Mouse (Mus musculus): Measurements from ENCODE around the gene Il4ra. TPM values are rescaled to one million over a fixed set of nuclear protein-coding genes. Genes with fewer than 3 reads are reported as not detected.

Gene Il4ra
- total and polyA plus RNA-seq, 3 experiments = 18.2 to 27.4 (median 26.4) TPM

DNA sequence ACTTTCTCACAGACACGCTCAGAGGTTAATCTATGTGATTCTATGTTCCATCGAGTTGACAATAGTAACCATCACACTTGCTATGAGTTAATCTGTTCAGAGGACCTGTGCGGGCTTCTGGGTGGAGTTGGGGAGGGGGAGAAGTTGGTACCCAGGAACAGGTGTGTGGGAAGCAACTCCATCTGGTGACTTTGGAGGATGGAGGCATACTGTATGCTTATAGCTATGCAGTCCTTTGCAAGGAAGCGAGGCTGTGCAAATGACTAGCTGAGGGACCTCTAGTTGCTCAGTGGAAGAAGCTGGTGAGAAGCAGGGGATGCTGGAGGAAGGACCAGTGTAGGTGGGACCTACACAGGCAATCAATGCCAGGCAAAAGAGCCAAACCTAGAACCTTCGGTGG, 47.3 kb upstream of the Il4ra start:
- Histone ChIP-seq H3K27me3 (replicated peaks) (no peaks in the 10 kb centered on the region), H3K4me1 (ENCODE audit: control insufficient read depth in 1 of 2, insufficient read depth in 2 of 2) (peaks cover 4 to 28% of the 10 kb centered on the region in 2 experiments; a peak in 2 of 4 replicates), H3K79me2 (replicated peaks; ENCODE audit: control insufficient read depth, extremely low read depth, insufficient read depth, poor library complexity, severe bottlenecking) (no peaks in the 10 kb centered on the region), H3K36me3 (replicated peaks in 1 of 2; ENCODE audit: control insufficient read depth in 1 of 2, insufficient read depth in 1 of 2, low read length in 1 of 2) (no peaks in the 10 kb centered on the region), H3K9ac (ENCODE audit: insufficient read depth, low read depth) (no peak overlapping the region), H3K4me3 (replicated peaks in 1 of 3; ENCODE audit: low read depth in 2 of 3, low read length in 2 of 3, poor library complexity in 1 of 3) (no peak overlapping the region), H3K27ac (ENCODE audit: insufficient read depth, low read depth) (no peak overlapping the region), H3K9me3 (replicated peaks; ENCODE audit: low read length) (no peaks in the 10 kb centered on the region), H3K4me2 (ENCODE audit: insufficient read depth, low read depth, poor library complexity, severe bottlenecking) (no peak overlapping the region)
- TF ChIP-seq MAFK (IDR thresholded peaks at IDR 0.05; ENCODE audit: insufficient replicate concordance, low read length) (no peak), KAT2A (IDR thresholded peaks at IDR 0.05; ENCODE audit: insufficient replicate concordance, low read length) (no peak), USF1 (IDR thresholded peaks at IDR 0.05; ENCODE audit: low read depth, low read length) (no peak), CHD2 (IDR thresholded peaks at IDR 0.05; ENCODE audit: low read length) (no peak)
- dilution Hi-C loops (cut with MboI; ENCODE audit: extremely low pct_ligation_motif_present, extremely low pct_unique_long_range_greater_than_20kb, low sequenced_read_pairs) (no loop called here), in situ Hi-C loops (cut with MboI; ENCODE audit: low pct_ligation_motif_present, low pct_unique_long_range_greater_than_20kb, low sequenced_read_pairs) (no loop called here)
- DNase-seq (ENCODE audit: extremely low read depth) = no peak

DNA sequence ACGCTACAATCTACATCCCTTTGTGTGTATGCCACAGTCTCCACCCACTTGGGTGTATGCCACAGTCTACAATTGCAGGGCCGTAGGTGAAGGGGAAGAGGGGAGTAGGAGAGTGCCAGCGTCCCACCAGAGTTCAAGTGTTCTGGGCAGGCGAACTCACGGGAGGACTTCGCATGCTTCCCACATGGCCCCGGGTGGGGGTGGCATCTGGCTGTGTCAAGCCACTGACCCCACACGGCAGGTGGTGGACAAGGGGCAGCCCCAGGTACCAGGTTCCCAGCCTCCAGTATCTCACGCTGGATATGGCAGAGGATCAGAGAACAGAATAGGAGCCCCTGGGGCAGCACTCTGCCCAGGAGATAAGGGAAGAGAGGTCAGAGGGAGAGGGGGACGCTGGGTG, 46.4 kb upstream of the Il4ra start:
- Histone ChIP-seq H3K4me1 (ENCODE audit: control insufficient read depth in 1 of 2, insufficient read depth in 2 of 2) (peaks cover 0 to 19% of the 10 kb centered on the region in 2 experiments; a peak in 2 of 4 replicates), H3K27ac (ENCODE audit: insufficient read depth, low read depth) (no peak overlapping the region), H3K4me2 (ENCODE audit: insufficient read depth, low read depth, poor library complexity, severe bottlenecking) (no peak overlapping the region), H3K9me3 (replicated peaks; ENCODE audit: low read length) (no peaks in the 10 kb centered on the region), H3K9ac (ENCODE audit: insufficient read depth, low read depth) (no peak overlapping the region), H3K36me3 (replicated peaks in 1 of 2; ENCODE audit: control insufficient read depth in 1 of 2, insufficient read depth in 1 of 2, low read length in 1 of 2) (no peaks in the 10 kb centered on the region), H3K27me3 (replicated peaks) (no peaks in the 10 kb centered on the region), H3K4me3 (replicated peaks in 1 of 3; ENCODE audit: low read depth in 2 of 3, low read length in 2 of 3, poor library complexity in 1 of 3) (no peak overlapping the region), H3K79me2 (replicated peaks; ENCODE audit: control insufficient read depth, extremely low read depth, insufficient read depth, poor library complexity, severe bottlenecking) (no peaks in the 10 kb centered on the region)
- in situ Hi-C loops (cut with MboI; ENCODE audit: low pct_ligation_motif_present, low pct_unique_long_range_greater_than_20kb, low sequenced_read_pairs) (no loop called here), dilution Hi-C loops (cut with MboI; ENCODE audit: extremely low pct_ligation_motif_present, extremely low pct_unique_long_range_greater_than_20kb, low sequenced_read_pairs) (no loop called here)
- no peak for DNase-seq (ENCODE audit: extremely low read depth)
- TF ChIP-seq USF1 (IDR thresholded peaks at IDR 0.05; ENCODE audit: low read depth, low read length) = no peak

DNA sequence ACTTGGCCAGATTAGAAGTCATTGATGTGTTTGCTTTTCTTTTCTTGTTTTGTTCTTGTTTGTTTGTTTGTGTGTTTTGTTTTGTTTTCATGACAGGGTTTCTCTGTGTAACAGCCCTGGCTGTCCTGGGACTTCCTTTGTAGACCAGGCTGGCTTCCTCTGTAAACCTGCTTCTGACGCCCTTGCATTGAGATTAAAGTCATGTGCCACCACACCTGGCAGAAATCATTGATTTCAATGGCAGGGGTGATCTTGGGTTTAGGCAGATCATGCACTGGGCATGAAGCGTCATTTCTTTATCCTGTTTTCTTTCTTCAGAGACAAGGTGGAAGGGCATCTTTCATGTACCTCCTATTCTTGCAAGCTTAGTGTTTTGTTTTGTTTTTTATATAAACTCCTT, 44.6 kb upstream of the Il4ra start:
- peaks cover 9 to 17% of the 10 kb centered on the region in 2 experiments for H3K4me1 ChIP-seq (ENCODE audit: control insufficient read depth in 1 of 2, insufficient read depth in 2 of 2)
- H3K4me2 ChIP-seq (ENCODE audit: insufficient read depth, low read depth, poor library complexity, severe bottlenecking) = no peak overlapping the region
- no peak overlapping the region for H3K27ac ChIP-seq (ENCODE audit: insufficient read depth, low read depth)
- in situ Hi-C loops (cut with MboI; ENCODE audit: low pct_ligation_motif_present, low pct_unique_long_range_greater_than_20kb, low sequenced_read_pairs) (no loop called here), dilution Hi-C loops (cut with MboI; ENCODE audit: extremely low pct_ligation_motif_present, extremely low pct_unique_long_range_greater_than_20kb, low sequenced_read_pairs) (no loop called here)
- H3K9ac ChIP-seq (ENCODE audit: insufficient read depth, low read depth) = no peak overlapping the region
- H3K9me3 ChIP-seq (replicated peaks; ENCODE audit: low read length) = peaks cover 4% of the 10 kb centered on the region
- no peak for DNase-seq (ENCODE audit: extremely low read depth)
- H3K79me2 ChIP-seq (replicated peaks; ENCODE audit: control insufficient read depth, extremely low read depth, insufficient read depth, poor library complexity, severe bottlenecking) = no peaks in the 10 kb centered on the region
- H3K4me3 ChIP-seq (replicated peaks in 1 of 3; ENCODE audit: low read depth in 2 of 3, low read length in 2 of 3, poor library complexity in 1 of 3) = no peak overlapping the region
- H3K36me3 ChIP-seq (replicated peaks in 1 of 2; ENCODE audit: control insufficient read depth in 1 of 2, insufficient read depth in 1 of 2, low read length in 1 of 2) = no peaks in the 10 kb centered on the region
- TF ChIP-seq HCFC1 (IDR thresholded peaks at IDR 0.05; ENCODE audit: low read depth, low read length) (no peak), KAT2A (IDR thresholded peaks at IDR 0.05; ENCODE audit: insufficient replicate concordance, low read length) (no peak), NRF1 (IDR thresholded peaks at IDR 0.05; ENCODE audit: low read depth, low read length) (no peak), USF1 (IDR thresholded peaks at IDR 0.05; ENCODE audit: low read depth, low read length) (no peak), POLR2A (IDR thresholded peaks at IDR 0.05; ENCODE audit: low read depth, low read length) (no peak)
- H3K27me3 ChIP-seq (replicated peaks) = no peaks in the 10 kb centered on the region
